In the genomic region with DNA sequence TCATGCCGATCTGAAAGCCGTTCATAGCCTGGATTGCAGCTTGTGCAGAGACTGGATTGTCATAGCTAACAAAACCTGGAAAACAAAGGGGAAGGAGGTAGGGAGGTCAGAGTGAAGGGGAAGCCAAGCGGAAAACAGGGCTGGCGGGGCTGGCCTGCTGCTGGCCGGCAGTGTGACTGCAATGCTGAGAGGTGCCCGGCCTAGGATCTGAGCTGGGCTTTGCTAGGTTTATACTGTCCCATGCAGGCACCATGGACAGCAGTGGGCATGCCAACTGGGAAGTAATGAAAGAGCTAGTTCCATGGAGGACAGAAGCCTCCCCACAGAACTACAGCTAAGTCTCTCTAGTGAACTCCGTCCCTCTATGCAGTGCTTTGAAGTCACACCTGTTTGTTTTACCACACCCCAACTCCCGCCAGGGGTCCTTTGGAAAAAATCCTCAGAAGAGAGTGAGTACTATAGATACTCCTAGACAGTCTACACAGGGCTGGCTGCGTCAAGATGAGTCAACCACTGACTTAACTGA, we compare ENCODE assay signal across 8 mouse cellular contexts.
DNase-seq lines count a peak whose midpoint lies in the region; ATAC-seq and TF ChIP-seq lines count a peak whose summit lies in the region.

No protein-coding gene starts in this region.

- no peak overlapping the region for H3K4me2 ChIP-seq in intestine, embryonic 14.5 days (ENCODE audit: low read length)
- no peak overlapping the region for H3K4me2 ChIP-seq in intestine, postnatal 0 days (replicated peaks; ENCODE audit: low read depth)
- H3K4me2 ChIP-seq in hindbrain, embryonic 13.5 days = no peak overlapping the region
- no peak overlapping the region for H3K4me2 ChIP-seq in midbrain, embryonic 14.5 days (ENCODE audit: low read length)

- H3K4me1 ChIP-seq in intestine, embryonic 14.5 days (replicated peaks; ENCODE audit: control insufficient read depth, insufficient read depth, low read length) = no peaks in the 10 kb centered on the region
- no peaks in the 10 kb centered on the region for H3K4me1 ChIP-seq in intestine, postnatal 0 days (replicated peaks; ENCODE audit: control insufficient read depth, insufficient read depth, low read length)
- H3K4me1 ChIP-seq in cortical plate, adult 2 months (ENCODE audit: control insufficient read depth, insufficient read depth, low read length) = peaks cover 12% of the 10 kb centered on the region
- peaks cover 23% of the 10 kb centered on the region for H3K4me1 ChIP-seq in hindbrain, embryonic 13.5 days (replicated peaks)
- H3K4me1 ChIP-seq in midbrain, embryonic 14.5 days (ENCODE audit: control insufficient read depth, insufficient read depth, low read length) = peaks cover 6% of the 10 kb centered on the region

- no peak overlapping the region for H3K9ac ChIP-seq in intestine, embryonic 14.5 days (ENCODE audit: low read length)
- no peak overlapping the region for H3K9ac ChIP-seq in intestine, postnatal 0 days (ENCODE audit: low read depth, low read length)
- peak overlapping the region; percentile 43 for H3K9ac ChIP-seq in hindbrain, embryonic 13.5 days
- 0 out of 2 replicates have a peak overlapping the region, but pooled peaks have one; percentile 24 for H3K9ac ChIP-seq in midbrain, embryonic 14.5 days (replicated peaks; ENCODE audit: low read length)

- no peak for TF ChIP-seq POLR2A in cortical plate, adult 2 months (IDR thresholded peaks at IDR 0.05; ENCODE audit: extremely low read depth, insufficient read depth, low read length)

- no peak for TF ChIP-seq CTCF in intestine, postnatal 0 days (IDR thresholded peaks at IDR 0.05; ENCODE audit: low read depth)
- TF ChIP-seq CTCF in cortical plate, adult 2 months (IDR thresholded peaks at IDR 0.05; ENCODE audit: extremely low read depth, insufficient read depth, low read length) = no peak

- no peaks in the 10 kb centered on the region for H3K9me3 ChIP-seq in intestine, embryonic 14.5 days (ENCODE audit: control insufficient read depth, low read length)
- H3K9me3 ChIP-seq in intestine, postnatal 0 days (ENCODE audit: control insufficient read depth) = no peaks in the 10 kb centered on the region
- H3K9me3 ChIP-seq in hindbrain, embryonic 13.5 days = no peaks in the 10 kb centered on the region
- H3K9me3 ChIP-seq in midbrain, embryonic 14.5 days (ENCODE audit: control insufficient read depth, low read length) = no peaks in the 10 kb centered on the region

- H3K36me3 ChIP-seq in intestine, embryonic 14.5 days (ENCODE audit: control insufficient read depth, insufficient read depth, low read length) = 0 out of 2 replicates have a peak, but pooled peaks cover 4% of the 10 kb centered on the region
- no peaks in the 10 kb centered on the region for H3K36me3 ChIP-seq in intestine, postnatal 0 days (ENCODE audit: control insufficient read depth, insufficient read depth)
- peaks cover 9% of the 10 kb centered on the region for H3K36me3 ChIP-seq in hindbrain, embryonic 13.5 days
- peaks cover 20% of the 10 kb centered on the region for H3K36me3 ChIP-seq in midbrain, embryonic 14.5 days (ENCODE audit: control insufficient read depth, insufficient read depth, low read length)

- H3K27me3 ChIP-seq in intestine, embryonic 14.5 days (replicated peaks; ENCODE audit: control insufficient read depth, insufficient read depth, low read length) = no peaks in the 10 kb centered on the region
- H3K27me3 ChIP-seq in intestine, postnatal 0 days (replicated peaks; ENCODE audit: control insufficient read depth, insufficient read depth, low read length) = no peaks in the 10 kb centered on the region
- no peaks in the 10 kb centered on the region for H3K27me3 ChIP-seq in hindbrain, embryonic 13.5 days
- H3K27me3 ChIP-seq in midbrain, embryonic 14.5 days (ENCODE audit: control insufficient read depth, insufficient read depth, low read length) = no peaks in the 10 kb centered on the region

- intact Hi-C loops in left cerebral cortex, postnatal 10 days (cut with DNase I) = no loop called here

- 0 out of 2 replicates have a peak, but pooled peaks have one; percentile 50 for ATAC-seq in intestine, embryonic 14.5 days (replicated peaks; ENCODE audit: low FRiP score, low TSS enrichment, low read depth)
- no peak for ATAC-seq in intestine, postnatal 0 days
- ATAC-seq in hindbrain, embryonic 13.5 days (ENCODE audit: low FRiP score) = peak; percentile 83
- peak; percentile 72 for ATAC-seq in midbrain, embryonic 14.5 days (ENCODE audit: low FRiP score, low TSS enrichment)

- no peak overlapping the region for H3K27ac ChIP-seq in intestine, embryonic 14.5 days (ENCODE audit: low read depth)
- no peak overlapping the region for H3K27ac ChIP-seq in intestine, postnatal 0 days (ENCODE audit: low read depth, low read length)
- peak overlapping the region; percentile 72 for H3K27ac ChIP-seq in cortical plate, adult 2 months (ENCODE audit: insufficient read depth, low read length)
- peak overlapping the region; percentile 76 for H3K27ac ChIP-seq in hindbrain, embryonic 13.5 days
- peak overlapping the region; percentile 72 for H3K27ac ChIP-seq in midbrain, embryonic 14.5 days (replicated peaks; ENCODE audit: low read depth, low read length)

- H3K4me3 ChIP-seq in intestine, embryonic 14.5 days (ENCODE audit: low read depth, low read length) = no peak overlapping the region
- H3K4me3 ChIP-seq in intestine, postnatal 0 days (ENCODE audit: low read depth, low read length) = no peak overlapping the region
- H3K4me3 ChIP-seq in cortical plate, adult 2 months (ENCODE audit: insufficient read depth, low read length) = no peak overlapping the region
- H3K4me3 ChIP-seq in hindbrain, embryonic 13.5 days = no peak overlapping the region
- no peak overlapping the region for H3K4me3 ChIP-seq in midbrain, embryonic 14.5 days (replicated peaks; ENCODE audit: low read depth, low read length)

- 61% methylated on average over 9 of the region's 9 CpGs for WGBS in intestine, embryonic 14.5 days
- WGBS in intestine, postnatal 0 days = 57% methylated on average over 9 of the region's 9 CpGs
- WGBS in hindbrain, embryonic 13.5 days = 17% methylated on average over 9 of the region's 9 CpGs
- WGBS in midbrain, embryonic 14.5 days = 11% methylated on average over 9 of the region's 9 CpGs

- DNase-seq in intestine, embryonic 14.5 days (ENCODE audit: low spot score) = no peak
- DNase-seq in midbrain, embryonic 14.5 days = peak; percentile 50
- no peak for DNase-seq in urinary bladder, adult 18-20 months (ENCODE audit: low spot score in 2 of 2)
- no peak for DNase-seq in left cerebral cortex, postnatal 10 days (ENCODE audit: extremely low spot score in 1 of 2, low spot score in 2 of 2)
- DNase-seq in right cerebral cortex, adult 18-20 months = no peak

Comparison
In these comparisons a context has a peak if more than half of its experiments do, and no peak if none do; other contexts are left out.
1. H3K27ac ChIP-seq: peak in cortical plate, adult 2 months (single experiment), hindbrain, embryonic 13.5 days (single experiment) and midbrain, embryonic 14.5 days (single experiment); none in intestine, embryonic 14.5 days (single experiment) and intestine, postnatal 0 days (single experiment).
2. H3K9ac ChIP-seq: peak in hindbrain, embryonic 13.5 days (single experiment) and midbrain, embryonic 14.5 days (single experiment); none in intestine, embryonic 14.5 days (single experiment) and intestine, postnatal 0 days (single experiment).